Mouse (Mus musculus) right cerebral cortex, adult 2 months (tissue): ENCODE results near the gene Disp2.

Experiments used
- DNase-seq, 2 experiments: peaks; one replicate each; pipeline ENCODE4 v3.0.0; 2021 to 2022; ENCODE audit warnings: low spot score in 2 of 2

Disp2 gene

GRCm38 (mm10) chr2:118759828-118760227, 19.7 kb upstream of the Disp2 start:
- DNase-seq = no peak

DNA sequence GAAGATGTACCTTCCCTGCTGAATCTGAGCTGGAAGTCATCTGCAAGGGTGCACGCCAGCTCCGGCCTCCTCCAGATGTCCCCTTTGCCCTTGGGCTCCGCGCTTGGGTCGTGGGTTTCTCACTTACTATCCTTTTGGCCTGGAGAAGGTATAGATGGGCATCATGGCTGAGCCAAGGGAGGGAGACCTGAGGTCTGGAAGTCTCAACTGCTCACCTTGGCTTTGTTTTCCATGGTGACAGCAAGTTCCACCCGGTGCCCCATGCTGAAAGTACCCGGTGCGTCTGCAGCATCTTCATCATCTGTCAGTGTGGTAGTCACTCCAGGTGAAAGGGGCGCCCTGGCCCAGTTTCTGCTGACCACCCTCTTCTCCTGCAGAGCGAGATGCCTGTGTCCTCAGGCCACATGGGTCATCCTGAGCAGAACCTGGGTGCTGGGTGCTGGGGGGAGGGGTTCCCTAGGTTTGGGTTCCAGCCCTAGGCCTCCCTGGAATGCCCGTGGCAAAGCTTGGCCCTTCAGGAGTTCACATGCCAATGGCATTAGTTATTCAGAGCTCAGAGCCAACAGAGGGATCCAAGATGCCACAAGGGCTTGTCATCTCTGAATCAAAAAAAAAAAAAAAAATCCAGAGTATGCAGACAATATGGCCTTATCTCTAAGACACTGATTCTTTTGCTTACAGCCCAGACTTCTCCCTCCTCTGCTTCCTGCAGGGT, 19.1 kb upstream of the Disp2 start:
- no peak for DNase-seq

- no peak for DNase-seq
Observed at GRCm38 (mm10) chr2:118761358-118761757, 18.2 kb upstream of the Disp2 start.

GRCm38 (mm10) chr2:118761906-118762783, 17.4 kb upstream of the Disp2 start, which contains the start of gene Ccdc9b:
Gene Ccdc9b, minus strand, starts transcription at chr2:118762661.
- peak; percentile 84 to 88 for DNase-seq

- DNase-seq = no peak
Observed at GRCm38 (mm10) chr2:118762784-118763148, 16.8 kb upstream of the Disp2 start.

GRCm38 (mm10) chr2:118763469-118763868, 16.1 kb upstream of the Disp2 start:
- peak; percentile 69 to 74 for DNase-seq

GRCm38 (mm10) chr2:118764094-118764831, 15.3 kb upstream of the Disp2 start:
- DNase-seq = peak; percentile 60 to 64

- DNase-seq = no peak
Observed at GRCm38 (mm10) chr2:118764875-118765274, 14.6 kb upstream of the Disp2 start.

DNA sequence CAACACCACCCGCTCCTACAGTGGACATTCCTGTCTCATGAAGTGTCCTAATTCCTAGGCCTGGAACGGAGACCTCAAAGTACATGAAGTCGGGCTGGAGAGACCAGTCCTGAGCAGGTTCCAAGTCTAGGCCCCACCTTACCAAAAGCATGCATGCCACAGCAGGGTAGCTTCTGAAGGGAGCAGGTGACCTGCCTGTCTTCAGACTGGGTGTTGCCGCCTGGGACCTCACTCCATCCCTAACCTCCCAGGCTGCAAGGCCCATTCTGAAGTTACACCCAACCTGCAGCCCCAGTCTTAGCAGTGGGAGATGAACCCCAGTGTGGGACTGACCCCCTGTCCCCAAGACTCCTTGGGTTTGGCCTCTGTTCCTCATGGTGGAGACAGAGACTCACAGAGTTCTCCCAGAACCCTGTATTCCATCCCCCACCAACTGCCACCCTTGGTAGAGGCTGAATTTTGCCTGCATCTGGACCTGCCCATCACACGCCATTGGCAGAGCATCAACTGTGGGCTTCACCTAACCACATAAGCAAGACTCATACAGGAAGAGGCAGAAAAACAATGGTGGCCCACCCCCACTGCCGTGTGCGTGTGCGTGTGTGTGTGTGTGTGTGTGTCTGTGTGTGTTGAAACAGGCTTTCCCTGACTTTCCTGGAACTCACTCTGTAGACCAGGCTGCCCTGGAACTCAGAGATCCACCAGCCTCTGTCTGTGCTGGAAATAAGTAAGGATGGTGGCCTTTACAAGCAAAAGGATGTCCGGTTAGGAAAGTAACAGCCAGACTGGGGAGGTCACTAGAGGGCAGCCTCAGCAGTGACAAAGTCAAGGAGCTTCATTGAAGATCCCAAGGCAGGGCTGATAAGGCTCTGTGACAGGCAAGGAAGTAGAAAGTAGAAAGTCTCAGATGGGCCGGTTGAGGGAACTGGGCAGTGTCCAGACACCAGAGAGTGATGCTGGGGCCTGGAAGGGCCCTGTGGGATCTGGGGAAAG, 13.2 kb upstream of the Disp2 start:
- DNase-seq = no peak

DNA sequence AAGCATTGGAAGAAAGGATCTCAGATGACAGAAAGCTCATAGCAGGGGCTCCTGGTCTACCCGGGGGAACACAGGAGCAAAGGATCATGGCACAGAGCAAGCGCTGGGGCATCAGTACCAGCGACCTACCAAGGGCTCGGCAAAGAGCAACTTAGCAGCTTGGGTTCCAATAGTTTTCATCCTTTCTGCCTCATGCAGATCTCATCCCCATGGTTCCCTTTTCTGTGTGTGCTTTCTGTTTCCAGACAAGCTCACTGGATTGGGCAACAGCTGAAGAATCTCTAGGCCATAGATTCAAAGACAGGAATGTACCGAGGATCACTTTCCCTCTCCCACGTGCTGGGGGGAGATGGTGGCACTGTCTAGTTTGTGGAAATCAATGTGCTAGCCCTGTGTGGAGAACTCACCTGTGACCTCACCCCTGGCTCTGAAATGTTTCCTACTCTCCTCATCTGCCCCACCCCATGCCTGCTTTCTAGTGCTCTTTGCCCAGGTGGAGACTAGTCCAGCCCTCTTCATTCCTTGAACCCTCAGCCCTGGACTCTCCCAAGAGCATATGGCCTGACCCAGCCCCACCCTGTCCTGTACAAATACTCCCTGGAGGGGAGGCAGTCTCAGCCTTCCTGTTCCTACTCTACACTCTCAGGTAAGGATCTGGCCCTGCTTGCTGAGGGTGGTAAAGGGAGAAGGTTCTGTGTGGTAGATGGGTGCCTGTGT, 7.2 kb upstream of the Disp2 start, which contains the start of gene Phgr1:
Gene Phgr1, plus strand, starts transcription at position 612 of the 717 bp plus-strand sequence.
- DNase-seq = no peak

GRCm38 (mm10) chr2:118774536-118774935, 5.0 kb upstream of the Disp2 start:
- DNase-seq = no peak

DNA sequence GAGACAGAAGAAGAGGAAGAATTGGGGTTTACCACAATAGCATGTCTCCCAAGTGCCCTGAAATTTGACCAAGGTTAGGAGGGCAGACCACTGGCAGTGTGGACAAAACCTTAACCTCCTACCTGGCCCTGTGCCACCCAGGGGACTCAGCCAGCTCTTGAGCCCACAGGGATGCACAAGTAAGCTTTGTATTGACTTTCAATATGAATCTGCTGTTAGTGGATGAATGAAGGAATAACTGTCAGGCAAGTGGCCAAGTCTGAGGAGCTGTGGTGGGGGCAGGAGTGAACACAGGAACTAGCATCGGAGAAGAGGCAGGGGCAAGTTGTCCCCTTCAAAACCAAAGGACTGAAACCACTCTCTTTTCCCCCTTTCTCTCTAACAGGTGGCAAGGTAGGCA, 4.1 kb upstream of the Disp2 start:
- peak in 1 of 2 experiments; percentile 47 for DNase-seq

GRCm38 (mm10) chr2:118775846-118776245, 3.7 kb upstream of the Disp2 start:
- peak; percentile 71 to 74 for DNase-seq

GRCm38 (mm10) chr2:118776295-118776694, 3.2 kb upstream of the Disp2 start:
- DNase-seq = no peak

- DNase-seq = no peak
Observed at GRCm38 (mm10) chr2:118778418-118778817, 1.1 kb upstream of the Disp2 start.

GRCm38 (mm10) chr2:118779065-118779464, 454 bp upstream of the Disp2 start:
- DNase-seq = no peak

- no peak for DNase-seq
Observed at GRCm38 (mm10) chr2:118781115-118781514, 1.6 kb downstream of the Disp2 start.

- no peak for DNase-seq
Observed at GRCm38 (mm10) chr2:118782303-118782702, 2.8 kb downstream of the Disp2 start.

GRCm38 (mm10) chr2:118783093-118783492, 3.6 kb downstream of the Disp2 start:
- no peak for DNase-seq

GRCm38 (mm10) chr2:118783663-118784062, 4.1 kb downstream of the Disp2 start:
- no peak for DNase-seq
